Mouse (Mus musculus) kidney, adult 2 months (tissue): ENCODE measurements around the gene Cabin1.

Experiments used
- CTCF ChIP-seq: fragments of 200-500 bp; conservative IDR thresholded peaks from 2 replicates; pipeline ENCODE4 v1.5.1; 2011; ENCODE audit warnings: low read depth, mild to moderate bottlenecking, control low read depth, low read length, moderate library complexity, mixed read lengths; ENCODE audit not compliant: insufficient read depth, insufficient read length
- POLR2A ChIP-seq: fragments of 200-500 bp; IDR thresholded peaks from one replicate; pipeline ENCODE4 v1.6.1; 2011; ENCODE audit warnings: low read depth, low read length, control low read depth

DNA sequence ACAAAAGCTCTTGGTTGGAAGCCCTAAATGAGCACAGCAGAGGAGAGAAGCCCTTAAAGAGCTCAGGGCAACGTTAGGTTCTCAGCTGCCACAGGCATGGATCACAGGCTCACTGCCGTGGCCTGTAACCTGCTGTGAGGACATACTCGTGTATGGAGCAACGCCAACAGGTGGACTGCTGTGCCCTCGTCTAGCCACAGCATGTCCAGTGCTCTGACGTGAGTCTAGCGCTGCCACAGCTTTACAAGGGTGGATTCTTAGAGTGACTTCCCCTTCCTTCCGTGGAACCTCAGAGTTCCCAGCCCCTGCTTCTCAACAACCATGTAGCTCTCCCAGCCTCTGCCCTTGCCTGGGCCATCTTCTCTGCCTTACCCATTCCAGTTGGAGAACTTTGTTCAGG, 88.5 kb downstream of the Cabin1 start:
- TF ChIP-seq POLR2A (no peak), CTCF (no peak)
